Mouse (Mus musculus) retina, adult 2 months (tissue): ENCODE results near the gene Mbd6.

Experiments
- DNase-seq: peaks from one replicate; pipeline ENCODE4 v3.0.0-alpha.2; 2012; ENCODE audit warnings: low read depth, low spot score

Mbd6 gene

DNA sequence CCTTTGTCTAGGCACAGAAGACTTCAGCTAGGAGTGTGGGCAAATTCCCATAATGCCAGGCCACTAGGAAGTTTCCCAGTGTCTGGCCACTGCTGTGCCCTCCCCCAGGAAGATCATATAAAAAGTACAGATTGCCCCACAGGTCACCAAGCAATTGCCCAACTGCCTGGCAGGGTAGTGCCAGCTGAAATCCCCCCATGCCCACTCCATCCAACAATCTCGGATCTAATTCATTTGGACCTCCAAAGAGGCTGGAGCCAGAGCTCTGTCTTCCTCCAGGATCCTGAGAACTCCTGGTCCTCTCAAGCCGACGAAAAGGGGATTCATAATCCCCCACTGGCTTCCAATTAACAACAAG lies 903 bp downstream of the Mbd6 start:
- no peak for DNase-seq

DNA sequence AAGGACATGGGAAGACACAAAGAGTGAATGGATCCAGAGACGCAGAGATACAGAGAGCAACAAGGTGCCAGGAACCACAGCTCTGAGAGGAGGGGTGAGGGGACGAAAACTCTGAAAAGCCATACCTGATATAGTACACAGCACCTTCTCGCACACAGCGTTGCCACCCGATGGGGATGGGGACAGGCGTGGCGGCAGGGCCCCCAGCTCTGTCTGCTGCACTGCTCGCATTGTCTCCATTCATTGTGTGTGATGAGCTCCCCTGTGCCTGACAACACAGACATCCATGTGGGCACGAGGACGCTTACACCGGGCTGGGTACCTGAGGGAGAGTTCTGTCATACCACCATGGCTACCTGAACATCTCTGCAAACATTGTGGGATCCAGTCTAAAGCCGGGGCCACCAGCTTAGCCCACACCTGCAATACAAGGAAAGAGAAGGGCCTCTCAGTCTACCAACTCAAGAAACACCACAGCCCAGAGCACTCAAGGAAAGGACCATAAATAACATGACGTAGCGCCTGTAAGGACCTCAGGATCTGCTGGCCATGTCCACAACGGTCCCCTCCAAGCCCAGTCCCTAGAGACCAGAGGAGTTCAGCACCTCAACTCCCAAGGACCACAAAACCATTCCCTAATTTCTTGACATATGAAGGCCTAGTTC lies 1.4 kb downstream of the Mbd6 start:
- no peak for DNase-seq

DNA sequence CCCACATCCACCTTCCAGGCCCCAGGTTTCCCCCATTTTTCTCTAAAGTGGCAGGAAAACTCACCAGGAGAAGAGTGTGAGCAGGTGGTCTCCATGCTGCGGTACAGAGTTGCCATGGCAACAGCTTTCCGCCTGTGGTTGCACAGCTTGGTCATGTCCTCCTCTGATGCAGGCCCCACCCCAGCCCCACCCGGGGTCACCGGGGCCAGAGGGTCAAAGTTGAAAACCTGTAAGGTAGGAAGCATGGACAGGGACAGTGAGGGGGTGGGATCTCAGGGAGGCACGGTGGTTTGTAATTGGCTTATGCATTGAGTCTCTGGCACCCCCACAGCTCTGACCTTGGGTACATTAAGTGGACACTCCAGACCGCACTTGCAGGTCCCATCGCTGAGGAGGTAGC lies 2.1 kb downstream of the Mbd6 start:
- no peak for DNase-seq

DNA sequence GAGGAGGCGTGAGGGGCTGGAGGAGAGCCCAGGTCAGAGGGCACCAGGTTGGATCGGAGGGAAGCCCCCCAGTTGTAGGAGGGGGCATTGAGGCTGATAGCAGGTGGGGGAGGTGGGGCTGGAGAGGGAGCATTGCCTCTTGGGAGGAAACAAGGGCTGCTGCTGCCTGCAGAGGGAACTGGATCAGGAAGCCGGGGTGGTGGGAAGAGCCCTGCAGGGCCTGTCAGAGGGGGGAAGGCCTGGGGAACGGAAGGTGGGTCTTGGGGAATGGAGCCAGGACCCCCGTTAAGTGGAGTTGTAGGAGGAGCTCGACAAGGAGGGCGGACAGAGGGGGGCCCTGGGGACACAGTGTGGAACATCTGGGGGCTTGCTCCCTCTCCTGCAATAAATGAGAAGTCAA lies 2.6 kb downstream of the Mbd6 start:
- DNase-seq: no peak

DNA sequence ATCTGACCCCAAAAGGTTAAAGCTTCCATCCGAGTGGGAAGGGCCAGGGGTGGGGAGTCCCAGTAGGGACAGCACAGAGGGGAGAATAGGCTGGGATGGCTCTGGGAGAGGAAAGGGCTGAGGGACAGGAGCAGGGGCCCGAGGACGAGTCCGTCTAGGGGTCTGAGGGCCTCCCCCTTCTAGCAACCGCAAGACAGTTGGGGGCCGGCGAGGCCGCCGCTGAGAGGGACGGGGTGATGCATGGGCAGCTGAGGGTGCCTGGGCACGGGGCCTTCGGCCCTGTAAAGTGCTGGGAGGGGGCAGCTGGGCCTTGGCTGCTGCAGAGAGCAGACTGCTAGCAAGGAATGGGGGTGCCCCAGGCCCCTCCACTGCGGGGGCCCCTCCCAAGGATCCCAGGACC lies 3.2 kb downstream of the Mbd6 start:
- no peak for DNase-seq

DNA sequence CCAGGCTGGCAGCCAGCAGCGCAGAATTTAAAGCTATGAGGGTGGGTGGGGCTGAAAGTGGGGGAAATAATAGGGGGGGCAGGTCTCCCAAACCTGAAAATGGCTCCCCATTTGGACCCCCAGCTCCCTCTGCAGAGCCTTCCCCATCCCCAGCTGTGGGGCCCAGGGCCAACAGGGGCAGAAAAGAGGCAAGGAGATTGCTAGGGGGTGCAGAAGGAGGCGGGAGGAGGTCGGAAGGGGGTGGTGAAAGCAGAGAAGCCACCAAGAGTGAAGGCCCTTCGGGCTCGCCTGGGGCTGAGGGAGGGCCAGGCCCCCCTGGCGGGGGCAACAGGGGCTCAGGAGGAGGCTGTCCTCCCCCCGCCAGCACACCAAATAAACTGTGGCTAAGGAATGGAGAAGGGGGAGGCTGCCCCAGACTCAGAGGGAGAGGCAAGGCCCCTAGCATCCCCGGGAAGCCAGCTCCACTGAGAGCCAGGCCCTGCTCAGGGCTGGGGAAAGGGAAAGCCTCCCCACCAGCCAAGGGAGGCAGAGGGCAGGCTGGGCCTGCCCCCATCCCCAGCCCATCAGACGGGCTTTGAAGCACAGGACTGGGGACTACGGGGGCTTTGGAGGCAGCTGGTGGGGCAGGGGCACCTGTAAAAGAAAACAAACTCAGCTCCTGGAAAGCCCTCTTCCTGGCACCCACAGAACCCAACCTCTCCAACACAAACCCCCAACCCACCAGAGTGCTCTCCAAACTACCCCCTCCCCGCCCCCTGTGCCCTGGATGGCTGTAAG lies 3.9 kb downstream of the Mbd6 start:
- DNase-seq: no peak

DNA sequence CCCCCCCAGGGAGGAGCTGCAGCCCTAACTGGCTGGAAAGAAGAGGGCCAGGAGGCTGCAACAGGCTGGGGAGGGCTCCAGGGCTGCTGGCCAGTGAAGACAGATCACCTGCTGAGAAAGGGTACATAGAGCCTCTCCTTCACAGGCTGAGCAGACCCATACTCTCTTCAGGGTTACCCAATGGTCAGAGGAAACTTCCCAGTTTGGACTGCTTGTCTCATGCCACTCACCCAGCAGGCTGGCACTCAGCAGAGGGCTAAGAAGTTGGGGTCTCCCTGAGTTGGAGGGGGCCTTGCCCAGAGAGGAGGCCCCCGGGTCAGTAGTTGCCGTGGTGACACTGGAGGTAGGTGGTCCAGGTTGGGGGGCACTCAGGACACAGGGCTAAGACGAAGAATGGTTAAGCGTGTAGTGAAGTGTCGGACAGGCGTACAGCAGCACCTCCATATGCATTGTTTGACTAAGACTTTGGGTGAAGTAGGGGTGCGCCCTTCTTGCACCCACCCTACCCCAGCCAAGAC lies 4.7 kb downstream of the Mbd6 start:
- no peak for DNase-seq

DNA sequence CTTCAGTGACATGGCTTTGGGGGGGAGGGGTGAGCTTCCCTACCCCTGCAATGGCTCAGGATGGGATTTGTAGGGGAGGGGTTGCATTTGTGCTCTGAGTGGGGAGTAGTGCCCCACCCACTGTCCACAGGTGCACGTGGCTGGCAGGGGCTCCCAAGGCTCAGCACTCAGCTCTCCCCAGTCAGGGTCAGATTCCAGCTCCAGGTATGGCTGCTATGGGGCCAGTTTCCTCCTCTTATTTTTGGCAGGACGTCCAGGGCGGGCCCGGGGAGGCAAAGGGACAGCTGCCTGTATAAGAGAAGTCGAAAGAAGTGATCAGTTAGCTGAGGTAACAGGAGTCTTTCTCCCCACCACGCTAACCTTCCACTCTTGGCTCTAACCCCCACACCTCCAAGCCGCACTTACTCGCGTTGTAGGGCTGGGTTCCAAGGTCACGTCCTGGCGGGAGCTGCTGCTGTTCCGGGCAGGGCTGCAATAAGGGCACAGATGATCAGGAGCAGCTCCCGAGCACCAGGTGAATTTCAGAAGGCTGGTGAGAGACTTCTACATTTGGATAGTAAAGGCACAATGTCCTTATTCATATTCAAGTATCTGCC lies 6.1 kb downstream of the Mbd6 start:
- no peak for DNase-seq

DNA sequence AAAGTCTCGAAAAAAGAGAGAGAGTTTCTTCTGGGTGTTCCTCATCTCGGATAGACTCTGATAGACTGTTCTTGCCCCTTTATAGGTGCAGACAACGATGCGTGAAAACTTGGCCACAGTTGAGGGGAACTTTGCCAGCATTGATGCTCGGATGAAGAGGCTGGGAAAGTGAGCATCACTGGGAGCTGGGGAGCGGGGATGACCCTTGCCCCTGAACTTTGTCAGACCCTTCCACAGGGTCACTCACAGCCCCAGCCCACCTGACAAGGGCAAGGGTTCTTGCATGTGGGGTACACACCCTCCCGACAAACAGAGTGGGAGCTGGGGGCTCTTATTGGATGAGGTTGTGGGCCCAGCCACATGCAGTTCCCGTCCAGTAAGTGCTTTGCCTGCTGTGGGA lies 7.5 kb downstream of the Mbd6 start:
- DNase-seq: no peak

DNA sequence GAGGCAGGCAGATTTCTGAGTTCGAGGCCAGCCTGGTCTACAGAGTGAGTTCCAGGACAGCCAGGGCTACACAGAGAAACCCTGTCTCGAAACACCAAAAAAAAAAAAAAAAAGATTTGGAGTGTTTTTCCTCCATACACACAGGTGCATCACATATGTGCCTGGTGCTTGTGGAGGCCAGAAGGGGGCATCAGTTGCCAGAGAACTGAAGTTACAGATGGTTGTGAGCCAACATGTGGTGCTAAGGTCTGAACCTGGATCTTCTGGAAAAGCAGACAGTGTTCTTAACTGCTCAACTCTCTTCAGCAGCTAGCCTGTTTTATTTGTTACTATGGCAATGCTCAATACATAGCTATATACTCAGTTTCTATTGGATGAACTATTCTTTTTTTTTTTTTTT lies 9.1 kb downstream of the Mbd6 start:
- no peak for DNase-seq

DNA sequence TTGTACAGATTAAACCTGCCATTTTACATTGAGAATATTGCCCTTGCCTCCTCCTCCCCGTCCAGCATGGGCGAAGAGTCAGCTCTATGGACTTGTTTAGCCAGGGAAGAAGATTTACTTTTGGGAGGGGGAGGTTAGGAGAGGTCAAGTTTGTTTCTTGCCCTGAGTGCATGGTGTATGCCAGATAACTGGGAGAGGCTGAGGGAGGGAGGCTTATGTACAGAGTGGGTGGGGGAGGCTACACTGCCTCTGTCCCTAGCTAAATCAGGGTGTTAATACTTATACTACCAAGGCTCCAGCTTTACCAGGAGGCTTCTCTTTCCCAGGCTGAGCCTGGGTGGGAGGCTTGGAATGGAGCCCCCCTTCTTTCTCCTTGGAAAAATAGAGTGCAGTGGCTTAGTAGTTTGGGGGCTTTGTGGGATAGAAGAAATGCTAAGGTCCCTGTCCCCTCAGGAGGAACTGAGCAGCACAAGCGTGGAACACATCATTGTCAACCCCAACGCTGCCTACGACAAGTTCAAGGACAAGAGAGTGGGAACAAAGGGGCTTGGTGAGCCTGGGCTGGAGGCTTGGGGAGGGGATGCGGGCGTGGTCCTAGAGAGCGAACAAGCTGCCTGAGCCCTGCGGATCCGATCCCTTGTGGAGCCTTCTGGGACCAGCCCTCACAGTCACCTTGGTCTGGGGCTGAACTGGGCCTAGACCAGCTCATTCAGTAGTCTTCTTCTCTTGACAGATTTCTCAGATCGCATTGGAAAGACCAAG lies 14.4 kb downstream of the Mbd6 start:
- DNase-seq: no peak

DNA sequence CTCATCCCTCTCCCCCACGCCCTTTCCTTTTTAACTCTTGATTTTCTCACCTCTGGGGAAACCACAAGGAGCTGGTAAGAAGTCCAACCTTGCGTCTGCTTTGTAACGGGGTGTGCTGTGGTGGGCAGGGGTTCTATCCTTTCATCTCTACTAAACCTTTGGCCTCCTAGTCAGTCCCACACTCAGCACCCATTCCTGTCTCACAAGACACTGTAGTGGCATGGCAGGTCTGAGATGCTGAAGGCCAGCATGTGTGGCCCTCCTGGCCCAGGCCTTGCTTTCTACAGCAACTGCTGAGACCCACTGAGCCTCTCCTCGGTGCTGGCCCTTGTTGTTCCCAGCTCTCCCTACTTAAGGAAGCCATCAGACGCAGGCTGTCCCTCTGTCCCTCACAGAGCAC lies 16.4 kb downstream of the Mbd6 start:
- no peak for DNase-seq

DNA sequence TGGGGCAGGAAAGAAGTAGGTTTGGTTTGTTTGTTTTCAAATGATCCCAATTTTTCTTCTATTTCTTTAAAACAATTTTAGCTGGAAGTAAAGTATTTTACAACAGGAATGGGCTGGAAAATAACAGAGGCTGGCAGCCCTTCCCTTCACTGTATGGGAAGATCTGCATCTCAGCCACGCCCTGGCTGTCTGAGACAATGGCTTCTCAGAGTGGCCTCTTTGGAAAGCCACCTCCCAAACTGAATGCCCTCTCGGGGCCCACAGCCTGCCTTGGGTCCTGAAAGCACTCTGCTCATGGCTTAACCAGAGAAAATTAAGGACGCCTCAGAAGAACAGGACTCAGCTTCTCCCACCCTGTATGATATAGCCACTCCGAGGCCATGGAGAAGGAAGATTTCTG lies 18.9 kb downstream of the Mbd6 start:
- no peak for DNase-seq

DNA sequence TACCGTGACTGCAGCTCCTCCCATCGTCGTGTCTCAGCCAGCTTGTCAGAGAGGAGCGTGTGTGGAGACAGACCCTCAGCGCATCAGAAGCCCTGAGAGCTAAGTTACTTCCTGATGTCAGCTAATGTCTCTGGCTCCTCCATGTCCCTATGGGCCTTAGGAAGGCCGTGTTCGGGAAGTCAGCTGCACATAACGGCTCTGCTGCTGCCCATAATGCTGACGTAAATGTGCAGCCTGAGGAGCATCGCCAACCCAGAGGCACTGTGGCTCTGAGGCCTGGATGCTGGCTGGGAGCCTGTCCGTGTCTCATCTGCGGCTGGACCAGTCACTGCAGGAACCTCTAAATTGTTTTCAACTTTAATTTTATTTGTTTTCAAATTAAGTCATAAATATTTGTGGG lies 19.8 kb downstream of the Mbd6 start:
- DNase-seq: no peak

DNA sequence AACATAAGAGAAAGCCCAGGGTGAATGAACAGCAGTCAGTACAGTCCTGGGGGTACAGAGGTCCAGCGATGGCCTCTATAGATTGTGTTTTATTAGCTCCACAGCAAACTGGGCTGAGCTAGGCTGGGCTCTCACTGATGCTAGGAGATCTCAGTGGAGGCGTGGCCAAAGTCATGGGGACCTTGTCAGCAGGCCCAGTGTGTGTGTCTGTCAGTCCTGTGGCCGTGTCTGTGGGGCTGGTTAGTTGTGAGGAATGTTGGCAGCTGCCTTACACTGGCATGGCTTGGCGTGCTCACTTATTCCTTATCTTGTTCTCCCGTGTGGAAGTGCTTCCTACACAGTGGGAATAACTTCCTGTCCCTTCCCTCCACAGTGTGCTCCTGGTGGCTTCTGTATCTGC lies 20.4 kb downstream of the Mbd6 start:
- DNase-seq: no peak

DNA sequence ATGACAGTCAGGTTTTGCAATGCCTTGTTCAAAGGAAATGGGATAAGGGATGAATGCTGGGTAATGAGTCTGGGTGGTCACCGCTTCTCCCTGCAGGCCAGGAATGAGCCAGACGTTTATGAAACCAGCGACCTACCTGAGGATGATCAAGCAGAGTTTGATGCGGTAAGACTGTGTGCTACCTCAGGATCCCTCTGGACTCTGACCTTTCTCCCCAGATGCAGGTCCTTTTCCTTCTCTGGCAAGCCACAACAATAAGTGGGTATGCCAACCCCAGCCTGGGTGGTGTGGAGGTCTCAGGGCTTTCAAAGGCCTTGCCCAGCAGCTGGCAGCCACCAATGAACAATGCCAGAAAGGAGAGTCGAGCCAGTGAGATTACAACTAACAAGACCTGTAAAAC lies 21.5 kb downstream of the Mbd6 start:
- DNase-seq: no peak

DNA sequence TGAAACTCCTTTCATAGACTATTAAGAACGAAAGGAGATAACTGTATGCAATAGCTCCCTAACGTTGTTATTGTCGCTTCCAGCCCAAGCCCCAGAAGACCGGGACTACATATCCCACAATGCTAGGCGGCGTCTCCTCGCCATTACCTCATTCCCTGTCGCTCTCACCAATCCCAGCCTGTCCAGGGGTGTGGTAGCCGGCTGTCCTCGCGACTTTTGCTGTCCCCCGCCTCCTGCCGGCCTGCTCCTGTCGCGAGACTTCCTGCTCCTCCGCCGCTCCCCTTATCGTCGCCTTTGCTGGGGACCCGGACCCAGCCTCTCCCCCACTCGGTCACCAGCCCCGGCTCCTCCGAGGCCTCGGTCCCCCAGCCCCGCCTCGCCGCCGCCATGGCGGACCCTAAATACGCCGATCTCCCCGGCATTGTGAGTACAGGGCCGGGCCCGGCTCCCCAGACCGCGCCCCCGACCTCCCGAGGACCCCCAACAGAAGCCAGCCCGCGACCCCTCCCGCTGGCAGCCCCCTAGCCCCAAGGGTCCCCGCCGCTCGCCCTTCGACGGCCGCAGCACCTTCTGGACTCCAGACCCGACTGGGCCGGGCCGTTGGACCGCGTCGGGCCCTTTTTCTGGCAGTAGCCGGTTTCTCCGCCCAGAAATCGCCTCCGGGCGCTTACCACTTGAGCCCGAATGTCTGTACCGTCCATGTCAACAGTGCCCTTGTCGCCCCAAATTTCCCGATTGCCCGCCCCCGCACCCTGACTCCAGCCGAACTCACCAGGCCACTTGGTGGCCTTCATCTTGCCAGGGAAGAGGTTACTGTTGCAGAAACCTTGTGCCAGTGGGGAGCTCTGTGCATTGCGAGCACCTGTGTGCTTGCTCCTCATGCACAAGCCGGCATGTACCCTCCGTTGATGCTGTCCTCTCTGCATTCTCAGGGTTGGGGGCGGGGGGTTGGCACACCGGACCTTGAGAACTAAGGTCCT lies 22.4 kb downstream of the Mbd6 start, which contains the start of gene Dctn2:
Dctn2 (plus strand) TSS at position 257 of the 980 bp plus-strand sequence.
- DNase-seq: peak; percentile 82

DNA sequence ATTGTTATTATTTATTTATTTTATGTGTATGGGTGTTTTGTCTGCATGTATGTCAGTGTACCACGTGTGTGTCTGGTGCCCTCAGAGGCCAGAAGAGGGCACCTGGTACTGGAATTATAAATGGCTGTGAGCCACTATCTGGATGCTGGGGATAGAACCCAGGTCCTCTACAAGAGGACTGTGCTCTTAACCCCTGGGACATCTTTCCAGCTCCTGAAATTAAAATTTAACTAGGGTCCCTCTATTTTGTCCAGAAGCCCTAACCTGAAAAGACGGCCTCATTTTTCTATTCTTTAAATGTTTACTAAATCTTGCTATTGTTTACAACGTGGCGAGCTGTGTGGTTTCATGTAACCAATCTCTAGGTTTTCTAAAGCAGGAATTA lies 23.1 kb downstream of the Mbd6 start:
- DNase-seq: no peak

DNA sequence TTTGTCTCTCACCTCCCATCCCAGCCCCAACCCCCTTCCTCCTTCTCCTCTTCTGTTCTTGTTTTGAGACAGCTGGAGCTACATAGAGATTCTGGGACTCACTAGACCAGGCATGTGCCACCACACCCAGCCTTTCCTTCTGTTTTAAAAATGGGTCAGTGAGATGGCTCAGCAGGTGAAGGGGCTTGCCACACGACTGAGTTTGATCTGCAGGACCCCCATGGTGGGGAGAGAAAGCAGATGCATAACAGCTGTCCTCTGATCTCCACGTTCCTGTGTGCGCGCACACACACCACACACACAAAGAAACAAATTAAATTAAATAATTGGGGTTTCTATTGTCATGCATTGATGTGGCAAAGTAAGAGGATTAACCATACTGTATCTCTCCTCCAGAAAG lies 23.8 kb downstream of the Mbd6 start:
- DNase-seq: no peak

DNA sequence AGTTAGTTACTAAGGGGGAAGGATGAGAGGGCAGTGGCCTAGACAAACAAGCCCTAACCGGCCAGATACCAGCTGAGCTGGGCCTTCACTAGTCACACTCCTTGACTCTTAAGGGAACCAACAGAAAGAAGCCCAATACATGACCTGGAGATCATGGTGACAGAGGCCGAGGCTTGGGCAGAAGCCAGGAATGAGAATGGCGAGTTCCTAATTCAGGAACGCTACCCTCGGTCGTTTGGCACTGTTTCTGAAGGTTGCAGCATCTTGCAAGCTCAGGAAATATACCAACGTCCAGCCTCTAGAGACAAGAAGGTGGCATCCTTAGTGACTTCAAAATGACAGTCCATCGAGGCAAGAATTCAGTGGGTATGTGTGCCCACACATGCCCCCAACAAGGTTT lies 24.5 kb downstream of the Mbd6 start:
- no peak for DNase-seq

DNA sequence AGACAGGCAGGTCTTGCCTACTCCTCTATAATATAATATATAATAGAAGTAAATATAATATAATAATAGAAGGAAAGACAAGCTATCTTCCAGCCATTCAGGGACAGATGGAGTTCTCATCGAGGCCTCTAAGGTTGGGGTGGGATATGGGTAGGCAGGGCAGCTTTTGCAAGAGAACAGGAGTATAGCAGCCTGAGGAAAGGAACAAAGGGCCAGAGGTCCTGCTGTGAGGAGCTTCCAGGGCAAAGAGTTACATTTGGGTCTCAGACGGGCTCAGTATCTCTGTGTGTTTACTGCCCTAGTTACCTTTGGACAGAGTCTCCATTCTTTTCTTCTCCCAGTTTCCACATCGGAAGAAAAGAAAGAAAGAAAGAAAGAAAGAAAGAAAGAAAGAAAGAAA lies 25.2 kb downstream of the Mbd6 start:
- no peak for DNase-seq
